20 mouse cellular contexts compared by ENCODE assay signal in the genomic region with DNA sequence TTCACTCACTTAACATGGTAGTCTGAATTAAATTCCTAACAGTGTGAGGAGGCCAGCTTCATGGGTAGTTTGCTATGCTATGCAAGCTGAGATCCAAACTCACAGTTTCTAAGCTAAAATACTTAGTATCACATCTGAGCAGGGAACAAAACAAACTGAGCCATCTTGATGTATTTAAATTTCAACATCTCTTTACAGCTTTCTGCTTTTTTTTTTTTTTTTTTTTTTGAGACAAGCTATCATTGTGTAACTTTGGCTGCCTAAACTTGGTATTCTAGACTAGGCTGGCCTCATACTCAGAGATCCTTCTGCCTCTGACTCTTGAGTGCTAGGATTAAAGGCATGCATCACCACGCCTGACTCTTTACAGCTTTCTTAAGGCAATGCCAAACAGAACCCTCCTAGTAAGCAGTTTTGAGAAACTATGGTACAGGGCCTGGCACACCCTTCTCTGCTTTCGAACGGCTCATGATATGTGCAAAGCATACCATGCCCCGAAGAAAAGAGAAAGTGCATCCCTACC.
"Had no signal": no experiment of that assay in that cellular context is flagged by ENCODE, and none has a peak within 500 bp of the region (broad histone marks: within the 10 kb centered on the region; RNA-seq: fewer than 3 reads in every experiment).

No protein-coding gene starts in this region.

- H3K4me1 ChIP-seq: liver, embryonic 15.5 days had no signal

- H3K9me3 ChIP-seq: liver, embryonic 15.5 days; midbrain, embryonic 10.5 days; midbrain, embryonic 12.5 days; neural tube, embryonic 13.5 days; neural tube, embryonic 15.5 days had no signal

- H3K9ac ChIP-seq: liver, embryonic 15.5 days; lung, embryonic 14.5 days; midbrain, embryonic 12.5 days; neural tube, embryonic 13.5 days; neural tube, embryonic 15.5 days had no signal

- H3K4me2 ChIP-seq: liver, embryonic 15.5 days; lung, embryonic 14.5 days; midbrain, embryonic 12.5 days; neural tube, embryonic 13.5 days; neural tube, embryonic 15.5 days had no signal

- H3K27me3 ChIP-seq: liver, embryonic 15.5 days; midbrain, embryonic 12.5 days; neural tube, embryonic 13.5 days; neural tube, embryonic 15.5 days had no signal

- ATAC-seq: midbrain, embryonic 16.5 days had no signal

- H3K4me3 ChIP-seq: liver, embryonic 15.5 days; midbrain, embryonic 10.5 days; midbrain, embryonic 12.5 days; myocyte; neural tube, embryonic 13.5 days; neural tube, embryonic 15.5 days had no signal

- H3K27ac ChIP-seq: liver, embryonic 15.5 days; midbrain, embryonic 10.5 days; midbrain, embryonic 12.5 days; neural tube, embryonic 13.5 days; neural tube, embryonic 15.5 days had no signal

- DNase-seq: lung, adult 18-20 months; lung, embryonic 14.5 days; lung, postnatal 14 days; lung, postnatal 4 days; midbrain, embryonic 14.5 days; retina, postnatal 1 day; right cerebral cortex, adult 18-20 months; right cerebral cortex, postnatal 25 days; right cerebral cortex, postnatal 4 days; spleen, adult 18-20 months; thymus, adult 18-20 months; thymus, postnatal 14 days; thymus, postnatal 36 days had no signal
